Mouse (Mus musculus): ENCODE results near the gene Gm10570.

Gene Gm10570

DNA sequence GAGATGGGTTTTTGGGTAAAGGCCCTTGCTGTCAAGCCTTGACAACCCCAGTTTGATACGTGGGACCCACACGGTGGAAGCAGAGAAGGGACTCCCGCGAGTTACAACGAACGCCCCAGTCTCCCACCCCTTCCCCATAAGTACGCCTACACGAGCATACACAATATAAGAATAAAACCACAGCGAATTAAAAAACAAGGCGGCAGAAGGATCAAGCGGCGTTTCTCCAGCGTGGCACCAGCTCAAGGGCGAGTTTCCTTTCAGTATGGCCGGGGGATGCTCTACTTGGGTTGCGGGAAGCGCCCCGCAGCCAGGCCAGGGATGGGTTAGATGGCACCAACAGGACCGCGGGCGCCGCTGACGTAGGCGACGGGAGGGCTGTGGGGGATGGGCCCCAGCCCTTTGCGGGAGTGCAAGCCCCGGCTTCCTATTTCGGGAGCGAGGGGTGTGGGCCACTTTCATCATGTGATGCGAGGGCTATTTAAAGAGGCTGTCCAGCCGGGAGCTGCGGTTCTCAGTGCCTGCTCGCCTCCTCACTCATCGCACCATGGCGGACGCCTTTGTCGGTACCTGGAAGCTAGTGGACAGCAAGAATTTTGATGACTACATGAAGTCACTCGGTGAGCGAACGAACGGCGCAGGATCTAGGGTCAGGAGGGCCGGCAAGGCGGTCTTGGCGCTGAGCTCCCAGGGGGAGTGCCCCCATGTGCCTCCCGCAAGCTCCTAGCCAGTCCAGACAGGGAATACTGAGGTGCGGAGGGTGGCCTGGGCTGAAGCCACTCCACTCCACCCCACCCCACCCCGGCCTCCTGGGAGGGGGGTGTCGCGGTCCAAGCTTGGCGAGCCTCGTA lies at the start of gene Gm10570, which contains the start of gene Fabp3:
TSS of gene Gm10570 (minus strand) at position 444 of the 851 bp plus-strand sequence.
TSS of gene Fabp3 (plus strand) at position 365 of the 851 bp plus-strand sequence.
- DNase-seq, result peak; percentile 20 to 41

DNA sequence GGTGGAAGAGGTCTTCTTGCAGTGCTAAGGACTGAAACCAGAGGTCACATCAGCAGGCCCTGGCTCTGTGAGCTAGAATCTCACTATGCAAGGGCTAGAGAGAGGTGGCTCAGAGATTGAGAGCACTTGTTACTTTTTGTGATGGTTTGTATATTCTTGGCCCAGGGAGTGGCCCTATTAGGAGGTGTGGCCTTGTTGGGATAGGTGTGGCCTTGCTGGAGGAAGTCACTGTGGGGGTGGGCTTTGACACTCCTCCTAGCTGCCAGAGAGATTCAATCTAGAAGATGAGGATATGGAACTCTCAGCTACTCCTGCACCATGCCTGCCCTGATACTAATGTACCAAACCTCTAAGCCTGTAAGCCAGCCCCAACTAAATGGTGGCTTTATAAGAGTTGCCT lies 49.5 kb upstream of the Gm10570 start:
- DNase-seq, result no peak

DNA sequence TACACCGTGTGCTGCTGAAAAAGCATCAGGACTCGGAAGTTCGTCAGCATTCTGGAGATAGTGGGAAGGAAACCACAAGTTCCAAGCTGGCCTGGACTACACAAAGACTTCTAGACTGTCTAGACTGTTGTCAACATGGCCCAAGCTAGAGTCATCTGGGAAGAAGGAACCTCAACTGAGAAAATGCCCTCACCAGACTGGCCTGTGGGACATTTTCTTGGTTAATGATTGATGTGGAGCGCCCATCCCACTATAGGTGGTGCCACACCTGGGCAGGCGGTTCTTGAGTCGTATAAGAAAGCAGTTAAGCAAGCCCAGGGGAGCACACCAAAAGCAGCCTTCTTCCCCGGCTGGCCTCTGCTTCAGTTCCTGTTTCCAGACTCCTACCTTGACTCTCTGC lies 44.1 kb upstream of the Gm10570 start:
- no peak for DNase-seq

DNA sequence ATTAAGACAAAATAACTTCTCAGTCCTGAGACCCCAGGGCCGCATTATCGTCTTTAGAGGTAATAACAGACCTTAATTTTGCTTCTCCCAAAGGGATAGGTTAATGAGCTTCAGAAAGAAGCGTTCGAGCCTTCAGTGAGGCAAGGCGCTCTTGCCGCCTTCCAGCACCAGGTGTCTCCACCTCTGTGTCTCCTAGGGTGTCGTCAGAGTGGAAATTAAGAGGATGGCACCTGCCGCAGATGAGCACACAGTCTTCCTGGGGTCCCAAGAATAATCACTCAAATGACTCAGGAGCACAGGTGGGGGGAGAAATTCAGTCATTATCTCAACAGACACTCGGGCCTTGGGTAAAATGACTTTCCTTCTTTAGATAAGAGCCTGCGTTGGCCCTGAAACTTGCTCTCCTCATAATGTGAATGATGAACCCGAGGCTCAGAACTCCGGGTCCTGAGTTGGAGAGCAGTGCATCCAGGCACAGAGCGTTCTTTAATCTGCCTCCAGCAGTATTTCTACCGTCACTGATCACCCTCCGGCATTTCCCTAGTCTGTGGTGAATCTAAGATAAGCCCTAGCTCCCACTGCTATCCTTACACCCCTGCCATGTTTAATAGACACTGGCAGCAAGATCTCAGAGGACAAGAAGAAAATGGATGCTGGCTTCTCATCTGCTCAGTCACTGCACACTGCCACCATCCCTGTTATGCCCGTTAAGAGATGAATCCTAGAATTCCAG lies 42.4 kb upstream of the Gm10570 start:
- no peak for DNase-seq

DNA sequence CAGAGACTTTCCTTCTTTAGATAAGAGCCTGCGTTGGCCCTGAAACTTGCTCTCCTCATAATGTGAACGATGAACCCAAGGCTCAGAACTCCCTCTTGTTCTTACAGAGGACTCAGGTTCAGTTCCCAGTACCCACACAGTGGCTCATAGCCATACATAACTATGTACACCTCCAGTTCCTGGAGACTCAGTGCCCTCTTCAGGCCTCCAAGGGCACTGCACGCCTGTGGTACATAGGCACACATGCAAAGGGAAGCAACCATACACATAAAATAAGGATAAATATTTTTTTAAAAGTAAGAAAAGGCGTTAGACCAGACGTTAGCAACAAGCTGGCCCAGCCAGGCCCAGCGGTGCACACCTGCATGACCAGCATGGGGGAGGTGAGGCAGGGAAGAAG lies 41.2 kb upstream of the Gm10570 start:
- DNase-seq, result no peak

DNA sequence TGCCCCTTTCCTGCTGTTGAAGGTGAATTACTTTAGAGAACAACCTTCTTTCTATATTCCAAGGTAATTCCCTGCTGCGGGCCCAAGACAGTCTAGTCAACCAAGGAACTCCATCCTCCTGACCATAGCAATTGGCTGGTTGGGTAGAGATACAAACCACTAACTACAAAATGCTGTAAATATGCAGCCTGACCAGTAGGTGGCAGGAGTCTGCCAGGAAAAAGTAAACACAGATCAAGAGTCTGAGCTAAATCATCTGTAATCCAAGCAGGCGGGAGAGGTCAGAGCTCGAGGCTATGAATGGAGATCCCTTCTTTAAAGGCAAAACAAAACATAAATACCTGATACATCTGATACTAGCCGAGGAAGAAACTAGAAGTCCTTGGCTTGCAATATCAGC lies 33.2 kb upstream of the Gm10570 start:
- peak; percentile 20 to 51 for DNase-seq

DNA sequence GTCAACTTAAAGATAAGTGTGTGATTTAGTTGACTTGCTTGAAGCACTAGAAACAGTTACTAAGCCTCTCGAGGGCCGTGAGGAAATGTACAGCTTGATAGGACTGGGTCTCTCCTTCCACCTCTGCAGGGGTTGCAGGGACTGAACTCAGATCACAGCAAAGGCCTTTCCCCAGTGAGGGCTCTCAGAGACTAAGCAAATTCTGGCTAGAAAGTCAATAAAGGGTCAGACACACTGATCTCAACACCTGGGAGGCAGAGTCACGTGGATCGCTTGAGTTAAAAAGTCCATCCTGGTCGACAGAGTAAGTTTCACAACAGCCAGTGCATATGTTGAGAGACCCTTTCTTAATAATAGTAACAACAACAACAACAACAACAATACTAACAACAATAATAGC lies 27.4 kb upstream of the Gm10570 start:
- no peak for DNase-seq

DNA sequence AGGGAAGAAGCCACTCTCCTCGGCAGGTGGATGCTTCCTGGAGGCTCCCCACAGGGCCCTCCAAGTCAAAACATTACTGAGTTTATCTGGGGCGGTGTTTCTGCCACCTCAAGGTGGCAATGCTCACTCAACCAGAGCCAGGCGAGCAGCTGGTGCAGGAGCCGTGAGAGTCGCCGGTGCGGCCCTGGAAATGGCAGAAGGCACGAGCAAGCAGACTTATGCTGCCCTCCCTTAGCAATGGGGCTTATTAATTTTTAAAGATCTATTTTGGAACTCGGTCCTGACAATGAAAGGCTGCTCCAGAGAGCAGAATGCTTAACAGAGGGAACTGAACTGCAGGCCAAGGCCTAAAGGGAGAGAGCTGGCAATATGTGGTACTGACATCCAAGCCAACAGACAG lies 18.9 kb upstream of the Gm10570 start:
- DNase-seq, result no peak

DNA sequence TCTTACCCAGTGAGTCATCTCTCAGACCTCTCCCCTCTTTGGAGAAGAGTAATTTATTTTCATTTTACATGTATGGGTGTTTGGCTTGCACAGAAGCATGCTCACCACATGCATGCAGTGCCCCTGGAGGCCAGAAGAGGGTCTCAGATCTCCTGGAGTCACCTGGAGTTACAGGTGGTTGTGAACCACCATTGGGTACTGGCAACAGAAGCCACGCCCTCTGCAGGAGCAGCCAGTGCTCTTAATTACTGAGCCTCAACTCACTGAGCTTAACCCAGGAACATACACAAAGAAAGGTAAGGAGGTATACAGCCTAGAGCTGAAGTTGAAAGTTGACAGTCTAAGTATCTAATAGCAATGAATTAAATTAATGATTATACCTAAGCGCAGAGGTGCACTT lies 17.0 kb upstream of the Gm10570 start:
- DNase-seq, result no peak

DNA sequence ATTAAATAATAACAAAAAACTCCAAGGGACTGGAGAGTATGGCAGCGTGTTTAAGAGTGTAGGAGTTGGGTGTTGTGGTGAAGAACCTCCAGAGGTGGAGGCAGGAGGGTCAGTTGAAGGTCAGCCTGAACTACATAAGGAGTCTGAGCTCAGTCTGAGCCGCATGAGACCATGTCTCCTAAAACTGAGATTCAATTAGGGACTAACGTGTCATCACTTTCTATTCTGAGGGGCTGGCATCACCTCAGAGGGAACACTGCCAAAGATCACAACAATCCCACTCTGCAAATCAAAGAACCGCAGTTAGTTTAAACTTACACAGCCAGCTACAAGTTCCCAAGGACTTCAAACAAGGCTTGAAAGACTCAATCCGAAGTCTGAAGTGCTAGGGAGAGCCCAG lies 15.1 kb upstream of the Gm10570 start:
- no peak for DNase-seq

DNA sequence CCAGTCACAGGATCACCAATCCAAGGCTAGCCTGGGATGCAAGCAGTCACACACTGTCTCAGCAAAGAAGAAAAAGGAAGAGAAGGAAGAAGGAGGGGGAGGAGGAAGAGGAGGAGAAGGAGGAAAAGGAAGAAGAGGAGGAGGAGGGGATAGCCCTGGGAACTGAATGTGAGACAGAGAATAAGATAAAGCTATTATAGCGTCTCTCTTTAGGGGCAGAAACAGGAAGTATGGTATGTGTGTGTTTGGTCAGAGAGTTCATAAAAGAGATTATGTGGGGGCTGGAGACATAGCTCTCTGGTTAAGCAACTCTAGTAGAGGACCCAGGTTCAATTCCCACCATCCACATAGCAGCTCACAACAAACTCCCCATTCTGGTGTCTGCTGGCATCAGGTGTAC lies 14.7 kb upstream of the Gm10570 start:
- no peak for DNase-seq

DNA sequence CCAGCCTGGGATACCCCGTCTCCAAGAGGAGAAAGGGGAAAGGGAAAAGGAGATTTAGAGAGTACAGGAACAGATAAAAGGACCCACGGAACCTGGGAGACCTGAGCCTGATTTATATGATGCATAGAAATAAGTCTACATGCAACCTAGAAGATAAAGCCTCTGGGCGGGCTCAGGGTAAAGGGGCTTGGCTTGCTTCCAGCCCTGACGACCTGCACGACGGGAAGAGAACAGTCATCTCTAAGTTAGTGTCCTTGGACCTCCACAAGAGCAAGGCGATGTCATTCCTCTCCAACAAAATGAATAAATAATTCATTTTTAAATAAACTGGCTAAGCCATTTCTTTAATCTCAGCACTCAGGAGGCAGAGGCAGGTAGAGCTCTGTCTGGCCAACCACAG lies 14.1 kb upstream of the Gm10570 start:
- no peak for DNase-seq

DNA sequence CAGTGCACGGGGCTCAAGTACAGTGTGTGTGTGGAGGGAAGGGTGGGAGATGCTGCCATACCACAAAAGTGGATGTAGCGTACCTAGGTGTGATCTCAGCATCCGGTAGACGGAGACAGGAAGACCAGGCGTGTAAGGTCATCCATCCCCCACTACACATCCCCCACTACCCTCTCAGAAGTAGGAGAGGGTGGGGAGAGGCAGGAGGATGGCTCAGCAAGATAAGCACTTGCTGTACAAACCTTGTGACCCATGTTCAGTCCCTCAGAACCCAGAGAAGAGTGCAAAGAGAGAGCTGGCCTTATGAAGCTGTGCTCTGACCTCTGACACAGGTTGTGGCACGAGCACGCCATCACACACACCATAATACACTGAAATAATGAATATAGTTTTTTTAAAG lies 13.2 kb upstream of the Gm10570 start:
- DNase-seq, result no peak

DNA sequence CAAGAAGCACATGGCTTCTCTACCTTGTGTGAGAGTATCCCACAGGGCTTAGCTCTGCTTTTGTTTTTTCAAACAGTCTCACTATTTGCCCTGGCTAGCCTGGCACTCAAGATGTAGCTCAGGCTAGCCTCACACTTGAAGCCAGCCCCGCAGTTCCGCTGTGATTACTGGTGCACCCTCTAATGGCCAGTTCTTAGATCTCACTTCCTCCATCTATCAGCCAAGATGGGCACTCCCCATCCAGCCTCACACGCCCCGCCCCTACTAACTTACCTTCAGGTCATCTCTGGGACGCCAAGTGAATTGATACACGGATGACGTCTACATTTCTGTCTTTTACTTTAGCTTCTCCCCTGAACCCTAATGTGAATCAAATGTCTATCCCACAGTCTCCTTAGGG lies 11.1 kb upstream of the Gm10570 start:
- no peak for DNase-seq

DNA sequence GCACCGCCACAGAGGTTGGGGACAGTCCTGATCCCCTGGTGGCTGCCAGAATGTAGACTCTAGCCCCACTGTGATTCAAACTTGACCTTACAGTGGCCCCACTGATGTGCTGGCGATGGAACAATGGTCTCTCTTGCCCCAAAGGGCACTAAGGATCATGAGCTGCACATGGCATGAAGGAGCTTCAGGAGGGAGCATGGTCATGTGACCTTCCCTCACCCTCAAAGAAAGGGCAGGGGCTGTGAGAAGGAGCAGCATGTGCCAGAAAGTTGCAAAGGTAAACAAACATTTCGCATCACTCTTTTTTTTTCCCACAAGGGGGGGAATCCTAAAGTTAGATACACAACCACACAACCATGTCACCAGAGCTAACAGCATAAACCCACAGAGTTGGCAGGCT lies 9.6 kb upstream of the Gm10570 start:
- DNase-seq, result no peak

DNA sequence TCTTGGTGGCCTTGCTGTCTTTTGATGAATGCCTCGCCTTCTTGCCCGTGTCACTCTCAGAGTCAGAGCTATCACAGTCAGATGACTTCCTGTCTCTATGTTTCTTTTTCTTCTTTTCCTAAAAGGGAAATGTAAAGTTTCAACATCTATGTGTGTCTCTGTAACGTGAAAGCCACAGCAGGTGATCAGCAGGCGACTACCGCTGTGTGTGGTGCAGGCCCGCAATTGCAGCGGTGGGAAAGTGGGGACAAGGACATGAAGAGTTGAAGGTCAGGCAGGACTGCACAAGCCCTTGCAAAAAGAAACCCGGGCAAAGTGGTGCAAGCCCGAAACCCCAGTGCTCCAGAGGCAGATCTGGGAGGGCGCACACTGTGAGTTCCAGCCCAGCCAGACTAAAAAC lies 8.2 kb upstream of the Gm10570 start:
- DNase-seq, result no peak

DNA sequence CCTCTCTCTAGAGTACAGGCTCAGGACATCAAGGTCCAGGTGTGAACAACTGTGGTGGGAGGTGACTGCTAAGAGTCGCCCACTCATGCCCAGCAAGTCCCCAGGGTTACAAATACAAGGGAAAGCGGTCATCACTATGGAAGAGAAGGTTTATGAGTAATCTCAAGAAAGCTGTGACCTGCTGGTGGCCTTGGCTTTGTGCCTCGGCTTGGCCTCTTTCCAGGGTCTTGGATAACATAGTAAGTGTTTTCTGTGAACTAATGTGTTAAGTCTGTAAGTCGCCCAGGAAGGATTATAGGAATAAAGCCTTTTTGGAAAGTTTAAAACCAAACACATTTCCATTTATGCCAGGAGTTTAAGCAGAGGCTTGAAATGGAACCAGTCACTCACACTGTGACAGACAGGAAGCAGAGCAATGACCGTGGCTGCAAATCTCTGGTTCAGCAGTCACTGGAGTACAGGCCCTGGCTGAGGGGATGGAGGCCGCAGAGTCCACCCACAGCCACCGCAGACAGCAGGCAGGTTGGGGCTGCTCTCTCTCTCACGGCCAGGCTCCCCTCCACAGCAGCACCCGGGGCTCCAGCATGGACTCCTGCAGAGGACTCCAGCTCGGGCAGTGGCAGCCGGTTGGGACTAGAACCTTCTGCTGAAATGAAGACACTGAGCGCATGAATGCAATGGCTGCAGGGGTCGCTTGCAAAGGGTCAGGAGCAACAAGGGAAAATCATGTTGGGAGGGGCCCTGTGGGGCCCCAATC lies 7.5 kb upstream of the Gm10570 start:
- peak in 1 of 2 experiments; percentile 25 for DNase-seq

DNA sequence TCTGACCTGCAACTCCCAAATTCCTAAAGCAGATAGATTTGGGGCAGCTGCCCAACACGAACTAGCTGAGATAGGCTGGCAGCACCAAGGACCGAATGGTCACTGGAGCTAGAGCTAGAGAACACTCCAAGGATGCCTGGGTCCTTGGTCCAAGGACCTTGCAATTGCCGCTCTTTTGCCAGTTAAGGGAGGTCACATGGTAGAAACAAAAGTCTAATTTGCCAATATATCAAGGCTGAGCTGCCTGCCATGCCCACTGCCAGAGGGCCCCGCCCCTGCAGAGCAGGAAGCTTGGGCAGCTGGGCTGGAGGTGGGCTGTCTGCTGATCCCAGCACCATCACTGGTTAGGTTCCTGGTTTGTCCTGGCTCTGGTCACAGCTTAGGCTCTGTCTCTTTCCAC lies 5.1 kb upstream of the Gm10570 start:
- no peak for DNase-seq

DNA sequence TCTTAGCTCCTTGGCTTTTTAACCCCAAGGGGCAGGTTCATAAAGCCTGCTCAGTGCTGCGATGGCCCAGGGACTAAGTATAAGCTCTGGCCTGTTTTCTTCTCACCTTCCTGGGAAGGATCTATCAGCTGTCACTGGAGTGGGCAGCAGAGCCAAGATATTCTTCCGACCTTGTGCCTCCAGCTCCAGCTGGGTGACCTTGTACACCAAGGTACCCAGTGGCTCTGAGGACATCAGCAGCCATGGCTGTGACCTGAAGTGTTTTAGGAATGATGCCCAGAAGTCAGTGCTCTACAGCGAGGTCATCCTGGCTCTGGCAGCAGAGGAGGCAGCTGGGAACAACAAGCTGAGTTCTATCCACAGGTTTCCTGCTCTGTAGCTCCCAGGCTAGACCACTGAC lies 4.1 kb upstream of the Gm10570 start:
- no peak for DNase-seq

DNA sequence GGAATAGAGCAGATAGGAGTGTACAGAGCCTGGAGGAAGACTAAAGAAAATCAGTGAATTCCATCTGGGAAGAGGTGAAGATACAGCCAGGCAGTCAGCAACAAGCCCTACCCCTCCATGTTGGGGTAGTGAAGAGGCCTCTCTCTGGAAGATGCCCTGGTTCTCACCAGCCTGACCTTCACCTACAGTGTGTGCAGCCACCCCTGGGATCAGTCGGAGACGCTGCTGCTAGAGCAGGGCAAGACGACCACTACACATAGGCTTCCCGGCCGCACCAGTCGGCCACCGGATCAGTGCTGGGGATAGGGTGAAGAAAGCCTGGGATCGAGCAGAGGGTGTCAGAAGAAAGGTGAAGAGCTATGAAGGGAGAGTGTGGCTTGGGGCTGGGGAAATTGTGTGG lies 780 bp upstream of the Gm10570 start:
- DNase-seq, result no peak

DNA sequence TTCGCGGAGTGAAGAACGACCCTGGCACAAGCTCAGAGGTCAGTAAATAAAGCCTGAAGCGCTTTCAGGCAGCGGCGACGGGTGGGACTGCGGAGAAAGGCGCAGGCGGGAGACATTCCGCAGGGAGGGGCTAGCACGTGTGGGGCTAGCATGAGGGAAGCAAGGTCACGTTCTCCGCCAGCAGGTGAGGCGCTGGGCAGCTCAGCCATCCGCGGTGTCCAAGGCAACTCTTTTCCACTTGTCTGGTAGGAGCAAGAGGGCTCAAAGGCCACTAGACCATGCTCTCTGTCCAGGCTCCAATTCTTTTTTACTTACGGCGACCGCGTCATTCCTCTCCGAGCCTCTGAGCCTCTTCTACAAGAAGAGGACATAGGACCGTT lies 633 bp downstream of the Gm10570 start:
- DNase-seq, result peak; percentile 72 to 84

DNA sequence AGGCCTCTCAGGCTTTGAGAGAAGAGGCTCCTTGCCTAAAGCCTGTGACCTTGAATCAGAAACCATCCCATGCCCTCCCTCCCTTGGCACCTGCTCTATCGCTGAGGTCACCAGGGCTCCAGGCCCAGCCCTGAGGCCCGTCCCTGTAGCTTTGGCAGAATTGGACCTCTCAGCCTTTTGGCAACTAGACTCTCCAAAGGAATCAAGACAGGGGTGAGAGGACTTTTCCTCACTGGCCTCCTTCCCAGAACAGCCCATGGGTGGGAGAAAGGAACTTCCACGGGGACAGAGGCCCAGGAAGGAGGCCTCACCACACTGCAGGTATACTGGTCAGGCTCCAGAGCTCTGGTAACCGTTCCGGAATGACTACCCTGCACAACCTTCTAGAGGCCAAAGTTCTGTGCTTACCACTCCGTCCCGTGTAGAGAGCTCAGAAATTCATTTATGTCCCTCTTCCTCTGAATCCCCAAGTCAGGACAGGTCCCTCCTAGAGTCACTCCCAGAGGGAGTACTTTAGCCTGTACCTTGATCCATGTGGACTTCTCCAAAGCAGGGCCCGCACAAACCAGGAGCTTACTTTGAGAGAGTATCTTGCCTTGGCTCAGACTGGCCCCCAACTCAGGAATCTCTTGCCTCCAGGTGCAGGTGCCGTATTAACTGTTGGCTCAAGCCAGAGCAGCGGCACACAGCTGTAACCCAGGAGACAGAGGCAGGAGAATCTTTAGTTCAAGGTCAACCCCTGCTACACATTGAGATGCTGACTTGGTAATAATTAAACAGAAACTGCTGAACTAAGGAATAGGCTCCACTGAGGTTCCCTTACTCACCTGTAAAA lies 1.5 kb downstream of the Gm10570 start:
- peak; percentile 12 to 21 for DNase-seq

DNA sequence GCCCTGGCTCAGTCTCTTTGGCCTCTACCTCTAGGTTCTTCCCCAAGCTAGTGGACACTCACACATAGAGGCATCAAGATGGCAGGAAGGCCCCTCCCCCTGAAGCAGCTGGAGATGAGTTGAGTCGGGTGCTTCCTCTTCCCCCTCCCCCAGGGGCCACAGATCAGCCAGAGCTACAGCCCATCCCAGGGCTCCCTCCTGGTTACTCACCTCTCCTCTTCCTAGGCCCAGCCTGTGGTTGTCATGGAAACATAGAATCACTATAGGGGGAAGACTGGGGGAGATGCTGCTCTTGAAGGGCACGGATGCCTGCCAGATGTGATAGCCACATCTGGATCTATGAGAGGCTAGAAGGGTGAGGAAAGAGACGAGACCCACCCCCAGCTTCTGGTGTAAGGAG lies 3.7 kb downstream of the Gm10570 start:
- no peak for DNase-seq
